Mouse (Mus musculus): ENCODE measurements around the gene Tcl1b2.

- TF ChIP-seq MAFK (IDR thresholded peaks at IDR 0.05; ENCODE audit: borderline replicate concordance, low read depth, low read length) (no peak), USF1 (IDR thresholded peaks at IDR 0.05; ENCODE audit: low read depth, low read length) (no peak), POLR2A (IDR thresholded peaks at IDR 0.05; ENCODE audit: control insufficient read depth in 1 of 2, insufficient read depth in 1 of 2, low read depth in 1 of 2, low read length in 2 of 2, poor library complexity in 1 of 2) (no peak), CTCF (IDR thresholded peaks at IDR 0.05 in 2 of 3, conservative IDR thresholded peaks at IDR 0.05 in 1 of 3; ENCODE audit: control insufficient read depth in 1 of 3, insufficient read depth in 1 of 3, low read depth in 2 of 3, low read length in 3 of 3, poor library complexity in 1 of 3, severe bottlenecking in 1 of 3) (no peak), TBP (IDR thresholded peaks at IDR 0.05; ENCODE audit: low read depth, low read length) (no peak), NELFE (IDR thresholded peaks at IDR 0.05; ENCODE audit: low read depth, low read length) (no peak), HCFC1 (IDR thresholded peaks at IDR 0.05; ENCODE audit: low read depth, low read length) (no peak)
Measured at GRCm38 (mm10) chr12:105127607-105128006, 18.2 kb upstream of the Tcl1b2 start.

Measured in MEL (cell line).